Mouse (Mus musculus) adrenal gland, adult (tissue): ENCODE results near the gene Lcn2.
A peak's percentile ranks its signal among the peaks of the same experiment; 100 is the strongest.

Experiments used
- DNase-seq, 2 experiments: peaks; one replicate each; pipeline ENCODE4 v3.0.0; 2022 to 2023; ENCODE audit warnings: low spot score in 1 of 2; ENCODE audit not compliant: inconsistent age in 2 of 2

Lcn2 gene

GRCm38 (mm10) chr2:32413936-32414335 is 25.9 kb upstream of the Lcn2 start:
- DNase-seq = peak in 1 of 2 experiments; percentile 71

GRCm38 (mm10) chr2:32412742-32413531 is 24.9 kb upstream of the Lcn2 start:
- peak in 1 of 2 experiments; percentile 49 for DNase-seq

GRCm38 (mm10) chr2:32411407-32411806 is 23.4 kb upstream of the Lcn2 start:
- DNase-seq = no peak

- no peak for DNase-seq
These were observed 20.7 kb upstream of the Lcn2 start for GRCm38 (mm10) chr2:32408429-32409424.

- no peak for DNase-seq
These were observed 19.2 kb upstream of the Lcn2 start for GRCm38 (mm10) chr2:32407144-32407824.

- peak; percentile 92 to 98 for DNase-seq
These were observed 16.6 kb upstream of the Lcn2 start for GRCm38 (mm10) chr2:32404663-32405062.

- DNase-seq = no peak
These were observed 8.6 kb upstream of the Lcn2 start for GRCm38 (mm10) chr2:32396695-32397094.

GRCm38 (mm10) chr2:32395946-32396621 is 8.0 kb upstream of the Lcn2 start:
- peak; percentile 94 to 98 for DNase-seq

GRCm38 (mm10) chr2:32395484-32395945 is 7.5 kb upstream of the Lcn2 start, which contains the start of gene Ptges2:
Gene Ptges2, plus strand, starts transcription at chr2:32395896.
- peak; percentile 95 to 98 for DNase-seq

- peak in 1 of 2 experiments; percentile 62 for DNase-seq
These were observed 6.9 kb upstream of the Lcn2 start for GRCm38 (mm10) chr2:32394973-32395372.

GRCm38 (mm10) chr2:32392063-32392462 is 4.0 kb upstream of the Lcn2 start:
- DNase-seq = no peak

- no peak for DNase-seq
These were observed 2.8 kb upstream of the Lcn2 start for GRCm38 (mm10) chr2:32390871-32391270.

GRCm38 (mm10) chr2:32389157-32389556 is 1.1 kb upstream of the Lcn2 start:
- DNase-seq = no peak

GRCm38 (mm10) chr2:32382689-32383088 is 5.4 kb downstream of the Lcn2 start:
- DNase-seq = peak in 1 of 2 experiments; percentile 28

- peak; percentile 97 to 98 for DNase-seq
These were observed 6.3 kb downstream of the Lcn2 start, which contains the start of gene 1110008P14Rik for GRCm38 (mm10) chr2:32381775-32382223. Gene 1110008P14Rik, minus strand, starts transcription at chr2:32381938.

- no peak for DNase-seq
These were observed 6.8 kb downstream of the Lcn2 start for GRCm38 (mm10) chr2:32381141-32381774.

GRCm38 (mm10) chr2:32380001-32380500 is 8.0 kb downstream of the Lcn2 start:
- DNase-seq = peak; percentile 86 to 93

- no peak for DNase-seq
These were observed 11.1 kb downstream of the Lcn2 start for GRCm38 (mm10) chr2:32376963-32377362.

- no peak for DNase-seq
These were observed 12.6 kb downstream of the Lcn2 start for GRCm38 (mm10) chr2:32375317-32375940.
